Mouse (Mus musculus): ENCODE results near the gene Sbk1. TPM values are rescaled to one million over a fixed set of nuclear protein-coding genes. Genes with fewer than 3 reads are reported as not detected.
A peak's percentile ranks its signal among the peaks of the same experiment; 100 is the strongest.
"Not testable (repeated sequence)": the region's sequence is repeated elsewhere in the genome, so short reads cannot be mapped to it uniquely, and the experiment has no call there.

Sbk1 gene
- polyA plus RNA-seq, 1 experiment from 2014 or later, result 333 TPM

DNA sequence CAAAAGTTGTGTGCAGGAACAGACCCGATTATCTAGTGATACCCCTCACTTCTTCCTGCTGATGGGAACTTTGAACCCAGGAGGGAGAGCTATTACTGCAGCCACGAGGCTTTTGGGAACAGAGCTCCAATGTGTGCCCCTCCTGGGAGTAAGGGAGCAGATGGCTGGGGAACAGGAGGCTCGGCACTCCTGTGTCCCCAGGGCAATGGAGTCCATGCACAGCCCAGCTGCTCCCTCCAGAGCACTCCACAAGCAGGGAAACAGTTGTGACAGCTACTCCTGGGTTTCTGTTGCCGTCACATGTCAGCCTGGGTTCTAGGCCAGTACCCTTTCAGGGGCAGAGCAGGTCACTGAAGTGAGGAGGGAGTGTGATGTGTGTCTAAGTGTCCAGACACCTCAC lies 20.7 kb downstream of the Sbk1 start:
- ATAC-seq (replicated peaks), result no peak
- H3K27ac ChIP-seq, result no peak overlapping the region
- H3K4me3 ChIP-seq, result no peak overlapping the region
- H3K36me3 ChIP-seq (replicated peaks), result peaks cover 40% of the 10 kb centered on the region
- H3K4me2 ChIP-seq, result no peak overlapping the region
- 54% methylated on average over 4 of the region's 4 CpGs for WGBS
- peaks cover 14% of the 10 kb centered on the region for H3K4me1 ChIP-seq
- H3K27me3 ChIP-seq (replicated peaks), result no peaks in the 10 kb centered on the region
- H3K9ac ChIP-seq, result no peak overlapping the region
- no peaks in the 10 kb centered on the region for H3K9me3 ChIP-seq

DNA sequence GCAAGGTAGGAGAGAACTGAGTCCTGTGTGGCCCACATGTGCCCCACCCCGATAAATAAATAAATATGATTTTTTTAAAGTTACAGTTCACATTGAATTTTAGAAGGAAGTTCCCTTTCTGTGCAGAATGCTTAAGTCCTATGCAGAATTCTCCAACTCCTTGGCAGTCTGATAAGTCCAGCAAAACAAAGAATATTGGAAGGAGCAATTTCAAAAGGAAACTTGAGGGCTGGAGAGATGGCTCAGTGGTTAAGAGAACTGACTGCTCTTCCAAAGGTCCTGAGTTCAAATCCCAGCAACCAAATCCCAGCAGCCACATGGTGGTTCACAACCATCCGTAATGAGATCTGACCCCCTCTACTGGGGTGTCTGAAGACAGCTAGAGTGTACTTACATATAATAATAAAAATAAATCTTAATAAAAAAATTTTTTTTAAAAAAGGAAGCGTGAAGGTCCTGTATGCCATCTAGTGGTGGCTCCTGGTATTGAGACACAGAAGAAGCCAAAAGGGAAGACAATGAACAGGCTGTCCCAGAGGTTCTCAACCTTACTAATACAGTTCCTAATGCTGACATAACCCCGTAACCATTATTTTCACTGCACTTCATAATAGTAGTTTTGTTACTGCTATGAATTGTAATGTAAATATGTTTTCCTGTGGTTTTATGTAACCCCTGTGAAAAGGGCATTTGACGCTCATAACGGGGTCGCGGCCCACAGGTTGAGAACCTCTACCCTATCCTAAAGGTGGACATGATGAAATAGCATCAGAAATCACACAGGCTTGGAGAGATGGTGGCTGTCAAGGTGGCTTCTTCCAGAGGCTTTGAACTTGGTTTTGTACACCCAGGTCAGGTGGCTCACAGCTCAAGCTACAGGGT lies 25.4 kb downstream of the Sbk1 start:
- Histone ChIP-seq H3K4me1 (no peaks in the 10 kb centered on the region; the same call in 1 of the 2 replicates), H3K27ac (no peak overlapping the region), H3K9me3 (no peaks in the 10 kb centered on the region), H3K9ac (no peak overlapping the region), H3K36me3 (replicated peaks) (peaks cover 14% of the 10 kb centered on the region), H3K4me3 (no peak overlapping the region), H3K4me2 (no peak overlapping the region), H3K27me3 (replicated peaks) (no peaks in the 10 kb centered on the region)
- WGBS, result 73% methylated on average over 8 of the region's 8 CpGs
- ATAC-seq (replicated peaks), result no peak

DNA sequence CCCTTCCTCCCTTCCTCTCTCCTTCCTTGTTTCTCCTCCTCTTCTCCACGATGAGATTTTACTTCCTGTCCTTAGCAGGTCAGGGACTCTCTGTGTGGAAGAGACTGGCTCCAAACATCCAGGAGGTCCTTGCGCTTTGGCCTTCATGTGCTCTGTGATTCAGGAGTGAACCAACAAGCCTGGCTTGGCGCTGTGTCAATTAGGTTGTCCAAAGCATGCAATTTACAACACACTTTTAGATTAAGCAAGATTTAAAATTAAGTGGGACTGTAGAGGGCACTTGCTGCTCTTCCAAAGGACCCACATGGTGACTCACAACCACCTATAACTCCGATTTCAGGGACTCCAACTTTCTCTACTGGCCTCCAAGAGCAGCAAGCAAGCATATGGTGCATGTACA lies 26.4 kb downstream of the Sbk1 start:
- no peak overlapping the region for H3K4me3 ChIP-seq
- H3K36me3 ChIP-seq (replicated peaks), result peaks cover 4% of the 10 kb centered on the region; the same call in 1 of the 2 replicates
- no peaks in the 10 kb centered on the region; the same call in 1 of the 2 replicates for H3K4me1 ChIP-seq
- WGBS, result 74% methylated on average over 4 of the region's 4 CpGs
- H3K27me3 ChIP-seq (replicated peaks), result no peaks in the 10 kb centered on the region
- H3K4me2 ChIP-seq, result no peak overlapping the region
- no peak overlapping the region for H3K9ac ChIP-seq
- H3K27ac ChIP-seq, result no peak overlapping the region
- H3K9me3 ChIP-seq, result no peaks in the 10 kb centered on the region
- no peak for ATAC-seq (replicated peaks)

DNA sequence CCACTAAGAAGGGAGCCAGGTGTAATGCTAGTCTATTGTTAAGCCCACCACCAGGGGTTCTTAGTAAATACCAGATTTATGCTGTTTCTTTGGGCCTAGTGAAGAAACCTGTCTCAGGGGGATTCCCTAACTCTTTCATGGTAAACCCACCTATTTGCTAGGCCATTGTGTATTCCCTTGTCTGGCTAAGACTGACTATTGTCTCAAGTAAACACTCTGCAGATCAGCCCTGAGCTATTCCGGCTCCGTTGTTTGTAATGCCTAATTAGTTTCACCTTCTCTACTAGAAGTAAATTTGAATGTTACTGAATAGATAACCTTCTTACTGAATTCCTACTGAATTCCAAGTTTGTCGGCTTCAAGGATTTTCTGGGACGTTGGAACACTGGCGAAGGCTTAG lies 29.4 kb downstream of the Sbk1 start:
- H3K9me3 ChIP-seq; H3K27me3 ChIP-seq (replicated peaks); H3K4me1 ChIP-seq; H3K4me2 ChIP-seq; ATAC-seq (replicated peaks); H3K36me3 ChIP-seq (replicated peaks); H3K4me3 ChIP-seq; H3K9ac ChIP-seq; H3K27ac ChIP-seq: not testable (repeated sequence)
- WGBS, result 77% methylated on average over 5 of the region's 5 CpGs

DNA sequence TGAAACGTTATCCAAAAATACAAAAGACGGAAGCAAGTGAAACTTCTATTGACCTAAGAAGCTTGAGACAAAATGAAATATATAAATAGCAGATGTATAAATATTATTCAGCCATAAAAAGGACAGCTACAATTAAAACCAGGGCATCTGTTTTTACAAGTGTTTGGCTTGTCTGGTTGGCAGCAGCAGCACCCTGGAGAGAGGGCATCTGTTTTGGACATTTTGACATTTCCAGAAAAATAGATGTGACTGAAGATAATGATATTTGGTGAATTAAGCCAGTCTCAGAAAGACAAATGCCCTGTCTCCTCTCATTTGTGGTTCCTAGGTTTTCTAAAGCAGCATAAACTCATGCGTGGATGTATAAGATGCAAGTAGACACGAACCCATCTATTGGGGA lies 39.4 kb downstream of the Sbk1 start:
- no peaks in the 10 kb centered on the region for H3K9me3 ChIP-seq
- H3K27me3 ChIP-seq (replicated peaks), result no peaks in the 10 kb centered on the region
- H3K27ac ChIP-seq, result no peak overlapping the region
- H3K9ac ChIP-seq, result no peak overlapping the region
- H3K36me3 ChIP-seq (replicated peaks), result no peaks in the 10 kb centered on the region
- WGBS, result 87% methylated on average over 4 of the region's 4 CpGs
- H3K4me2 ChIP-seq, result no peak overlapping the region
- H3K4me3 ChIP-seq, result no peak overlapping the region
- H3K4me1 ChIP-seq, result no peaks in the 10 kb centered on the region
- no peak for ATAC-seq (replicated peaks)

DNA sequence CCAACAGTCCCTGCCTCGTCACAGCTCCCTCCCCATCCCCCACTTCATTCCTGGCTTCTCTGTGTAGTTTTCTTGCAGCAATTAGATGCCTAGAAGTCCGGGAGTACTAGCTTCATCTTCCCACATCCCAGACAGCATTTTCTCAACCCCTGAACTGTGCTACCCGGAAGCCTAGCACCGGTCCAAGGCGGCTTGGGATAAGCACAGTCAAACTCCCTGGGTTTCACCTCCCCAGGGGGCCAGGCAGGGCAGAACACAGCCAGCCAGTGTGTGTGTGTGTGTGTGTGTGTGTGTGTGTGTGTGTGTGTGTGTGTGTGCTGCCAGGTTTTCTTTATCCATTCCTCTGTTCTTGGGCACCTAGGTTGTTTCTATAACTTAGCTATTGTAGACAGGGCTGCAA lies 40.9 kb downstream of the Sbk1 start:
- Histone ChIP-seq H3K4me3 (no peak overlapping the region), H3K27ac (no peak overlapping the region), H3K27me3 (replicated peaks) (no peaks in the 10 kb centered on the region), H3K36me3 (replicated peaks) (no peaks in the 10 kb centered on the region), H3K4me1 (no peaks in the 10 kb centered on the region), H3K9ac (no peak overlapping the region), H3K9me3 (no peaks in the 10 kb centered on the region), H3K4me2 (no peak overlapping the region)
- ATAC-seq (replicated peaks), result no peak
- 49% methylated on average over 5 of the region's 5 CpGs for WGBS

DNA sequence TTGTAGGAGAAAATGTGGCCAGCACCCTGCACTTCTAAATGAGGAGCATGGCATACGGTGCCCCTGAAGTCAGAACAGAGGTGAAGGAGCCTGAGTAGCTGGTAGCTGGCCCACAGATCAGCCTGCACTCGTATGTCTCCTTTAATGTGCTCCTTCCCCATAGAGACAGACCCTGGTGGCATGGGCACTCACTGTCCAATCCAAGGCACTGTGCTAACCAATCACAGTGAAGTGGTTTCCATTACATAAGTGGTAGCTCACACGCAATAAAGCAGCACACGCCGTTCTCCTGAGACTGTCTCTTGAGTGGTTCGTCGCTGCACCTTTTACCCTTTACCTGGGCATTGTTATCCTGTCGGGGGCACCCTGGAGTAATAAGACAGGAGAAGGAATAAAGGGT lies 41.9 kb downstream of the Sbk1 start:
- Histone ChIP-seq H3K4me1 (no peaks in the 10 kb centered on the region), H3K27me3 (replicated peaks) (no peaks in the 10 kb centered on the region), H3K27ac (no peak overlapping the region), H3K9ac (no peak overlapping the region), H3K4me2 (no peak overlapping the region), H3K9me3 (no peaks in the 10 kb centered on the region), H3K4me3 (no peak overlapping the region), H3K36me3 (replicated peaks) (no peaks in the 10 kb centered on the region)
- 79% methylated on average over 8 of the region's 8 CpGs for WGBS
- ATAC-seq (replicated peaks), result no peak

DNA sequence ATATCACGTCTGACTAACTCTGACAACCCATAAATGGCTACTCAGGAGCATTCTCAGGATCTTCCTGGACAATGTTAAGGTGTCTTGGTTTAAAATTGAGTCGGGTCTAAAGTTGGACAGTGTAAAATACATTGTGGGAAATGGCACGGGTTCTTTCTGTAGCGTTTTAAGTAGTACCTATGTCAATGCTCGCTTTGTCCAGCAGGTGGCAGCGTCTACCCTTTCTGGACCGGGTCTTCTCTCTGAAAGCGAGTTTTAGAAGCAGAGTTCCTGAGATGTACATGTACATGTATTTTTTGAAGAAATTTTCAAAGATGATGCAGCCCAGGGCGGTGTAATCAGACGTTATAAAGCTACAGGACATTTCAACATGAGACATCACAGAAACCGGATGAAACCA lies 51.3 kb downstream of the Sbk1 start:
- WGBS, result 8% methylated on average over 11 of the region's 11 CpGs
- Histone ChIP-seq H3K27ac (no peak overlapping the region), H3K9me3 (no peaks in the 10 kb centered on the region)

DNA sequence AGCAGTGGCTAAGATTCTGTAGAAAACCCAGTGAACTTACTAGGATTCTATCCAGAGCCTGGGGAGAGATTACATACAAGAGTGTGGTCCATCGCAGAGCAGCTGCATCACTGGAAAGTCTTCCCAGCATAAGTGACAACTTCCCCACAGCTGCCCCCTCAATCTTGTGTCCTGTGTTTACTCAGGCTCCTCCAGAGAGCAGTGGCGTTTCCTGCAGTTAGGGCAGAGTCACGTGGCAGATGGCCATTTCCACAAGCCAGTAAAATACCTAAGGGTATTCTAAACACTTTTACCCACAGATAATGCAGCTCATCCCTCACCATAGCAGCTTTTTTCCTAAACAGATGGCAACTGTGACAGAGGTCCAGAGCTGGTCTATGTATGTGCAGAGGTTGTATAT lies 52.4 kb downstream of the Sbk1 start:
- Histone ChIP-seq H3K36me3 (replicated peaks) (no peaks in the 10 kb centered on the region), H3K4me2 (no peak overlapping the region), H3K9me3 (no peaks in the 10 kb centered on the region), H3K27ac (no peak overlapping the region), H3K4me3 (no peak overlapping the region), H3K9ac (peak overlapping the region; percentile 6; the same call in 1 of the 2 replicates), H3K4me1 (no peaks in the 10 kb centered on the region), H3K27me3 (replicated peaks) (0 out of 2 replicates have a peak, but pooled peaks cover 3% of the 10 kb centered on the region)
- WGBS, result 46% methylated on average over 3 of the region's 3 CpGs
- ATAC-seq (replicated peaks), result no peak

More for the DNA sequence above, 51.3 kb downstream of the Sbk1 start:
- H3K27me3 ChIP-seq (replicated peaks), result 0 out of 2 replicates have a peak, but pooled peaks cover 3% of the 10 kb centered on the region
- H3K4me2 ChIP-seq, result no peak overlapping the region
- H3K4me3 ChIP-seq, result no peak overlapping the region
- no peak for ATAC-seq (replicated peaks)
- no peaks in the 10 kb centered on the region for H3K36me3 ChIP-seq (replicated peaks)
- H3K9ac ChIP-seq, result no peak overlapping the region
- no peaks in the 10 kb centered on the region for H3K4me1 ChIP-seq

DNA sequence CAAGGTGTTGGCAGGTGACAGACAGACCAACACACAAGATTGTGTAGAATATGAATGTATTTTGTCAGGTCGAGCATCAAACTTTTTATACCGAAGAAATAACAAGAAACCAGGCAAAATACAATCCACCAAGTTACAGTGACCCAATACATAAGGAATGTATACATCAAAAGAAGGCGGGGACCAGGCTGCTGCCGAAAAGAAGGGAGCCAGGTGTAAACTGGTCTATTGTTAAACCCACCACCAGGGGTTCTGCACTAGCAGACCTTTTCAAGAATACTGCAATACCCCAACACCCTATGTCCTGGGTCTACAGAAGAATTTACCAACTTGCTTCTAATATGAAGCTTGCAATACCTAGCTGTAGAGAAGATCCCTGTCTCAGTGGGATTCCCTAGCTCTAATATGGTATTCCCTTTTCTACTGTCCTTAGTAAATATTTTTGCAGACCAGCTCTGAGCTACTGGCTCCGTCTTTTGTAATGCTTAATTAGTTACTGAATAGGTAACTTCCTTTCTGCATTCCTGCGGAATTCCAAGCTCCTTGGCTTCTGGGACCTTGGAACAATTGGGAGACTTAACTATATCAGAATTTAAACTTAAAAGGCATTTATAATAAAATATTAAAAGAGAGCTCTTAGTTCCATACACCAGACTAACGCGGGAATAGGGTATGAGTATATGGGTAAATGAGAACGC lies 53.3 kb downstream of the Sbk1 start:
- not testable (repeated sequence) for ATAC-seq (replicated peaks); H3K4me3 ChIP-seq; H3K9me3 ChIP-seq; H3K4me2 ChIP-seq; H3K4me1 ChIP-seq; H3K9ac ChIP-seq; H3K27ac ChIP-seq; H3K27me3 ChIP-seq (replicated peaks); H3K36me3 ChIP-seq (replicated peaks)
- WGBS, result 27% methylated on average over 9 of the region's 9 CpGs

DNA sequence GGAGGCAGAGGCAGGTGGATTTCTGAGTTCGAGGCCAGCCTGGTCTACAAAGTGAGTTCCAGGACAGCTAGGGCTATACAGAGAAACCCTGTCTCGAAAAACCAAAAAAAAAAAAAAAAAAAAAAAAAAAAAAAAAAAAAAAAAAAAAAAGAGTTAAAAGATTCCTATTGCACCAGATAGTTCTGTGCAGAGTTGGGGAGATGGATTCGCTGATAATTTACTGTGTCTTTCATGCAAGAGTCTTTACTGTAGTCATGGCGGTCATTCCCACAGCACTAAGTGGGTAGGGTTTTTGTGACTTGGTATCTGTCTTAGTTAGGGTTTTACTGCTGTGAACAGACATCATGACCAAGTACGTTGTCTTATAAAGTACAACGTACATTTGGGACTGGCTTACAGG lies 56.4 kb downstream of the Sbk1 start:
- H3K4me1 ChIP-seq; H3K9ac ChIP-seq; H3K9me3 ChIP-seq; H3K27me3 ChIP-seq (replicated peaks); H3K4me2 ChIP-seq; H3K36me3 ChIP-seq (replicated peaks); H3K4me3 ChIP-seq; ATAC-seq (replicated peaks); H3K27ac ChIP-seq: not testable (repeated sequence)
- WGBS, result 91% methylated on average over 5 of the region's 6 CpGs

DNA sequence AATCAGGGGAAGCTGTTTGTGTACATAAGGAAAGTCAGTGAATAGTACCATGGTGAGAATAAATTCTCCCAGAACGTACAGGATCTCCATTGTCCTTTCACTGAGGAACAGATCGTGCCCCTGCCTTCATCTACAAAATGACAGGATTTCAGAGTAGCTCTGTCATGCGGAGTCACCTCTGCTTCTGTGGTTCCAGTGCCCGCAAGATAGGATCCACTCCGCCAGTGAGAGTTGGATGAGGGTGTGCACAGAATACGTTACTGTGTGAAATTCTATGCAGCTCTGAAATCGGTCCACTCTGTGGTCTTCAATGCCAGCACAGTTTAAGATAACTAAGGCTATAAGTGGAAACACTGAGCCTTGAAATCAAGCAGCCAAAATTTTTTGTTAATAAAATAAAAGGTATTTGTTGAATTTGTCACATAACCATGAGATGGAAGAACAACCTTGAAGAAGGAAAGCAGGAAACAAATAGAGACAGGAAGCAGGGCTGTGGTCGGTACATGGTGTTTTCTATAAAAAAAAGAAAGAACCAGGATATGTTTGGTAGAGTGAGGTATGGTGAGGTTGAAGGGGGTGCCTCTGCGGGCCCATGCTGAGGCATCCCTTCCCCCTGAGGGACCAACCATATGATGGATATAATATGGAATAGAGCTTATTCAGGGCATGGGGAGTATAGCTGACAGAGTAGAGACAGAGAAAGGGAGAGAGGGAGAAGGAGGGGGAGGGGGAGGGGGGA lies 57.7 kb downstream of the Sbk1 start:
- no peak overlapping the region for H3K4me2 ChIP-seq
- H3K9me3 ChIP-seq, result no peaks in the 10 kb centered on the region
- H3K4me3 ChIP-seq, result no peak overlapping the region
- H3K27ac ChIP-seq, result no peak overlapping the region
- no peak for ATAC-seq (replicated peaks)
- H3K9ac ChIP-seq, result no peak overlapping the region
- no peaks in the 10 kb centered on the region for H3K4me1 ChIP-seq
- H3K36me3 ChIP-seq (replicated peaks), result no peaks in the 10 kb centered on the region
- WGBS, result 88% methylated on average over 9 of the region's 9 CpGs
- H3K27me3 ChIP-seq (replicated peaks), result no peaks in the 10 kb centered on the region
